Mouse (Mus musculus) intestine, embryonic 14.5 days (tissue): ENCODE measurements at regions not wholly inside any gene's neighbourhood (a gene's known extent, or its start where the extent isn't known, plus 50 kb on each side); places are given as distances from the start of the nearest gene placed in this dataset.

Experiments
- ATAC-seq: fragments of 200-750 bp; cut with Nextera tagmentation; replicated peaks from 2 replicates; pipeline ENCODE4 v1.8.0; 2017; ENCODE audit warnings: low read depth, moderate number of reproducible peaks, moderate TSS enrichment, moderate library complexity; ENCODE audit not compliant: low FRiP score, low TSS enrichment
- DNase-seq: peaks from one replicate; pipeline ENCODE4 v3.0.0-alpha.2; 2018; ENCODE audit warnings: low spot score
- H3K27ac ChIP-seq: fragments of 300-500 bp; sonication (generic); 2 replicates; pipeline ENCODE4 v1.5.1; 2014; ENCODE audit warnings: low read depth, mild to moderate bottlenecking, control low read depth
- H3K27me3 ChIP-seq: fragments of 300-500 bp; sonication (generic); replicated peaks from 2 replicates; pipeline ENCODE4 v1.6.1; 2014; ENCODE audit warnings: low read length, control low read depth; ENCODE audit not compliant: control insufficient read depth, insufficient read depth
- H3K36me3 ChIP-seq: fragments of 300-500 bp; sonication (generic); 2 replicates; pipeline ENCODE4 v1.6.1; 2014; ENCODE audit warnings: low read length, control low read depth; ENCODE audit not compliant: control insufficient read depth, insufficient read depth
- H3K4me1 ChIP-seq: fragments of 300-500 bp; sonication (generic); replicated peaks from 2 replicates; pipeline ENCODE4 v1.6.1; 2014; ENCODE audit warnings: low read length, control low read depth, mixed read lengths; ENCODE audit not compliant: control insufficient read depth, insufficient read depth
- H3K4me2 ChIP-seq: fragments of 300-500 bp; sonication (generic); 2 replicates; pipeline ENCODE4 v1.6.1; 2014; ENCODE audit warnings: low read length
- H3K4me3 ChIP-seq: fragments of 300-500 bp; sonication (generic); 2 replicates; pipeline ENCODE4 v1.5.1; 2014; ENCODE audit warnings: low read depth, low read length, control low read depth, mixed read lengths
- H3K9ac ChIP-seq: fragments of 300-500 bp; sonication (generic); 2 replicates; pipeline ENCODE4 v1.6.1; 2014; ENCODE audit warnings: mild to moderate bottlenecking, low read length
- H3K9me3 ChIP-seq: fragments of 300-500 bp; sonication (generic); 2 replicates; pipeline ENCODE4 v1.6.1; 2016; ENCODE audit warnings: low read length, control low read depth; ENCODE audit not compliant: control insufficient read depth
- WGBS: fragments of 180-500 bp; shearing (Covaris S2); extraction: QIAGEN DNeasy Blood & Tissue Kit; methylation state at CpG from one replicate; pipeline ENCODE4 v1.1.7; 2014; 5-methylcytosine and 5-hydroxymethylcytosine counted together

- Histone ChIP-seq H3K4me2 (peak overlapping the region; percentile 29; the same call in 1 of the 2 replicates), H3K27ac (peak overlapping the region; percentile 23; the same call in 1 of the 2 replicates), H3K36me3 (no peaks in the 10 kb centered on the region), H3K27me3 (no peaks in the 10 kb centered on the region), H3K4me1 (peaks cover 4% of the 10 kb centered on the region), H3K4me3 (no peak overlapping the region), H3K9me3 (0 out of 2 replicates have a peak, but pooled peaks cover 5% of the 10 kb centered on the region), H3K9ac (no peak overlapping the region)
- no peak for ATAC-seq
- DNase-seq, result no peak
- WGBS, result 8% methylated on average over 12 of the region's 12 CpGs
Measured at GRCm38 (mm10) chr2:74199550-74199949, 288.4 kb upstream of the Atp5g3 start.

- DNase-seq, result no peak
- Histone ChIP-seq H3K27me3 (no peaks in the 10 kb centered on the region), H3K36me3 (no peaks in the 10 kb centered on the region), H3K9ac (no peak overlapping the region), H3K4me3 (no peak overlapping the region), H3K4me2 (no peak overlapping the region), H3K9me3 (no peaks in the 10 kb centered on the region), H3K27ac (no peak overlapping the region), H3K4me1 (peaks cover 7% of the 10 kb centered on the region; the same call in 1 of the 2 replicates)
- WGBS, result 27% methylated on average over 8 of the region's 8 CpGs
- ATAC-seq, result no peak
Measured at GRCm38 (mm10) chr2:74187963-74188790, 277.1 kb upstream of the Atp5g3 start.

- Histone ChIP-seq H3K4me1 (no peaks in the 10 kb centered on the region), H3K9ac (no peak overlapping the region), H3K36me3 (no peaks in the 10 kb centered on the region), H3K4me2 (no peak overlapping the region), H3K9me3 (no peaks in the 10 kb centered on the region), H3K27ac (no peak overlapping the region), H3K4me3 (no peak overlapping the region), H3K27me3 (no peaks in the 10 kb centered on the region)
- no peak for ATAC-seq
- no peak for DNase-seq
- WGBS, result 28% methylated on average over 1 of the region's 1 CpGs
Measured at GRCm38 (mm10) chr2:74178106-74178505, 267.0 kb upstream of the Atp5g3 start.

GRCm38 (mm10) chr2:74168776-74169570, 257.8 kb upstream of the Atp5g3 start:
- ATAC-seq (no peak), DNase-seq (no peak)
- WGBS, result 34% methylated on average over 16 of the region's 16 CpGs

GRCm38 (mm10) chr2:74168307-74168706, 257.2 kb upstream of the Atp5g3 start:
- ATAC-seq (no peak), DNase-seq (no peak)
- Histone ChIP-seq H3K9ac (no peak overlapping the region), H3K4me3 (no peak overlapping the region), H3K27me3 (no peaks in the 10 kb centered on the region), H3K27ac (no peak overlapping the region), H3K36me3 (no peaks in the 10 kb centered on the region), H3K4me2 (no peak overlapping the region), H3K9me3 (no peaks in the 10 kb centered on the region), H3K4me1 (no peaks in the 10 kb centered on the region; the same call in 1 of the 2 replicates)
- 87% methylated on average over 17 of the region's 17 CpGs for WGBS

More at GRCm38 (mm10) chr2:74168776-74169570, 257.8 kb upstream of the Atp5g3 start:
- H3K27ac ChIP-seq, result peak overlapping the region; percentile 61; the same call in 1 of the 2 replicates
- no peak overlapping the region for H3K9ac ChIP-seq
- no peaks in the 10 kb centered on the region; the same call in 1 of the 2 replicates for H3K4me1 ChIP-seq
- no peak overlapping the region for H3K4me3 ChIP-seq
- H3K4me2 ChIP-seq, result no peak overlapping the region
- no peaks in the 10 kb centered on the region for H3K27me3 ChIP-seq
- no peaks in the 10 kb centered on the region for H3K36me3 ChIP-seq
- no peaks in the 10 kb centered on the region for H3K9me3 ChIP-seq

GRCm38 (mm10) chr2:74154062-74154461, 242.9 kb upstream of the Atp5g3 start:
- H3K27me3 ChIP-seq, result no peaks in the 10 kb centered on the region
- no peaks in the 10 kb centered on the region for H3K36me3 ChIP-seq
- no peak overlapping the region for H3K9ac ChIP-seq
- H3K4me1 ChIP-seq, result peaks cover 6% of the 10 kb centered on the region; the same call in 1 of the 2 replicates
- no peaks in the 10 kb centered on the region for H3K9me3 ChIP-seq
- DNase-seq (no peak), ATAC-seq (no peak)
- WGBS, result 77% methylated on average over 6 of the region's 6 CpGs
- H3K4me2 ChIP-seq, result no peak overlapping the region
- no peak overlapping the region for H3K27ac ChIP-seq
- H3K4me3 ChIP-seq, result no peak overlapping the region

GRCm38 (mm10) chr2:74153247-74153850, 242.2 kb upstream of the Atp5g3 start:
- H3K27me3 ChIP-seq, result no peaks in the 10 kb centered on the region
- H3K9ac ChIP-seq, result no peak overlapping the region
- DNase-seq, result no peak
- H3K4me1 ChIP-seq, result peaks cover 6% of the 10 kb centered on the region; the same call in 1 of the 2 replicates
- ATAC-seq, result no peak
- H3K4me2 ChIP-seq, result no peak overlapping the region
- no peak overlapping the region for H3K4me3 ChIP-seq
- H3K27ac ChIP-seq, result no peak overlapping the region
- no peaks in the 10 kb centered on the region for H3K36me3 ChIP-seq
- WGBS, result 46% methylated on average over 5 of the region's 5 CpGs
- H3K9me3 ChIP-seq, result no peaks in the 10 kb centered on the region

- no peak for DNase-seq
- no peak for ATAC-seq
Measured at GRCm38 (mm10) chr2:74152534-74153246, 241.6 kb upstream of the Atp5g3 start.

More at GRCm38 (mm10) chr2:74152534-74153246, 241.6 kb upstream of the Atp5g3 start:
- Histone ChIP-seq H3K27me3 (no peaks in the 10 kb centered on the region), H3K36me3 (no peaks in the 10 kb centered on the region), H3K27ac (no peak overlapping the region), H3K4me2 (no peak overlapping the region), H3K4me1 (peaks cover 6% of the 10 kb centered on the region; the same call in 1 of the 2 replicates), H3K9me3 (no peaks in the 10 kb centered on the region), H3K4me3 (no peak overlapping the region), H3K9ac (no peak overlapping the region)
- 40% methylated on average over 8 of the region's 8 CpGs for WGBS
